30 mouse cellular contexts compared by ENCODE assay signal in genomic region chr7:73629182-73629581, GRCm38 (mm10).
"Had no signal": no experiment of that assay in that cellular context is flagged by ENCODE, and none has a peak within 500 bp of the region (broad histone marks: within the 10 kb centered on the region; RNA-seq: fewer than 3 reads in every experiment).

No protein-coding gene starts in this region.

- DNase-seq: heart, postnatal 10 days; heart, postnatal 14 days; heart, postnatal 36 days; heart, postnatal 4 days; kidney, adult 11 months; kidney, adult 18-20 months; kidney, adult 2 months; kidney, adult 8-10 months; kidney, adult 9 months; kidney, postnatal 10 days; kidney, postnatal 14 days; kidney, postnatal 25 days; kidney, postnatal 36 days; kidney, postnatal 4 days; layer of hippocampus, adult 9-11 months; layer of hippocampus, postnatal 36 days had no signal

- H3K36me3 ChIP-seq: heart, embryonic 12.5 days; heart, embryonic 13.5 days; heart, embryonic 15.5 days; hindbrain, embryonic 10.5 days; hindbrain, embryonic 12.5 days; hindbrain, embryonic 13.5 days; hindbrain, embryonic 15.5 days; intestine, embryonic 15.5 days; kidney, embryonic 15.5 days had no signal

- H3K9me3 ChIP-seq: heart, embryonic 15.5 days; hindbrain, embryonic 12.5 days; intestine, embryonic 15.5 days; kidney, embryonic 15.5 days had no signal

- H3K27me3 ChIP-seq: heart, embryonic 12.5 days; heart, embryonic 13.5 days; heart, embryonic 15.5 days; intestine, embryonic 15.5 days; kidney, embryonic 15.5 days had no signal

- H3K27ac ChIP-seq: heart, embryonic 13.5 days; heart, embryonic 15.5 days; hindbrain, embryonic 10.5 days; hindbrain, embryonic 12.5 days; hindbrain, embryonic 13.5 days; hindbrain, embryonic 14.5 days; hindbrain, embryonic 15.5 days; hindbrain, postnatal 0 days; intestine, embryonic 15.5 days; kidney, embryonic 15.5 days; kidney, postnatal 0 days; layer of hippocampus, adult 2 months; left cerebral cortex, adult 2 months had no signal

- H3K4me1 ChIP-seq: heart, embryonic 12.5 days had no signal

- H3K4me3 ChIP-seq: heart, embryonic 12.5 days; heart, embryonic 13.5 days; heart, embryonic 15.5 days; hindbrain, embryonic 10.5 days; hindbrain, embryonic 12.5 days; hindbrain, embryonic 13.5 days; hindbrain, embryonic 15.5 days; intestine, embryonic 15.5 days; kidney, embryonic 15.5 days; layer of hippocampus, adult 2 months; left cerebral cortex, adult 2 months had no signal
